Mouse (Mus musculus) liver, postnatal 0 days (tissue): ENCODE measurements around the gene Gm10644. TPM values are rescaled to one million over a fixed set of nuclear protein-coding genes. Genes with fewer than 3 reads are reported as not detected.
A peak's percentile ranks its signal among the peaks of the same experiment; 100 is the strongest.

Experiments used
- ATAC-seq: fragments of 200-750 bp; cut with Nextera tagmentation; 2 replicates; pipeline ENCODE4 v1.8.0; 2017; ENCODE audit warnings: mild to moderate bottlenecking, moderate library complexity
- DNase-seq: peaks from one replicate; pipeline ENCODE4 v3.0.0-alpha.2; 2016
- H3K27ac ChIP-seq: fragments of 300-500 bp; sonication (generic); 2 replicates; pipeline ENCODE4 v1.5.1; 2014; ENCODE audit warnings: antibody characterized with exemption, moderate library complexity, mild to moderate bottlenecking, low read depth
- H3K27me3 ChIP-seq: fragments of 300-500 bp; sonication (generic); 2 replicates; pipeline ENCODE4 v1.6.1; 2014; ENCODE audit warnings: low read length, control low read depth, mixed read lengths; ENCODE audit not compliant: insufficient read depth
- H3K36me3 ChIP-seq: fragments of 300-500 bp; sonication (generic); replicated peaks from 2 replicates; pipeline ENCODE4 v1.6.1; 2014; ENCODE audit warnings: mild to moderate bottlenecking, control low read depth, low read length, moderate library complexity, mixed read lengths; ENCODE audit not compliant: insufficient read depth
- H3K4me1 ChIP-seq: fragments of 300-500 bp; sonication (generic); 2 replicates; pipeline ENCODE4 v1.6.1; 2014; ENCODE audit warnings: antibody characterized with exemption, mild to moderate bottlenecking, control low read depth; ENCODE audit not compliant: insufficient read depth
- H3K4me2 ChIP-seq: fragments of 300-500 bp; sonication (generic); 2 replicates; pipeline ENCODE4 v1.6.1; 2014; ENCODE audit warnings: low read depth, mild to moderate bottlenecking, low read length, moderate library complexity, mixed read lengths
- H3K4me3 ChIP-seq: fragments of 300-500 bp; sonication (generic); 2 replicates; pipeline ENCODE4 v1.5.1; 2014; ENCODE audit warnings: low read depth, low read length
- H3K9ac ChIP-seq: fragments of 300-500 bp; sonication (generic); replicated peaks from 2 replicates; pipeline ENCODE4 v1.6.1; 2014; ENCODE audit warnings: mild to moderate bottlenecking, moderate library complexity
- H3K9me3 ChIP-seq: fragments of 300-500 bp; sonication (generic); 2 replicates; pipeline ENCODE4 v1.6.1; 2016; ENCODE audit warnings: mild to moderate bottlenecking, control low read depth, low read length, mixed read lengths
- CTCF ChIP-seq: sonication (generic); IDR thresholded peaks from 2 replicates; pipeline ENCODE4 v1.5.1; 2016; ENCODE audit warnings: antibody characterized with exemption, low read depth
- EP300 ChIP-seq: IDR thresholded peaks from 2 replicates; pipeline ENCODE4 v1.6.1; 2016; ENCODE audit warnings: antibody characterized with exemption, low read depth, mild to moderate bottlenecking
- WGBS: fragments of 180-500 bp; shearing (Covaris S2); extraction: QIAGEN DNeasy Blood & Tissue Kit; methylation state at CpG from one replicate; pipeline ENCODE4 v1.1.7; 2014; ENCODE audit not compliant: insufficient replicate concordance; 5-methylcytosine and 5-hydroxymethylcytosine counted together
- polyA plus RNA-seq: library from polyadenylated mRNA; unstranded; fragments of >200 nt; fragmentation: Nextera tagmentation; extraction: Ambion mirVana; gene quantifications from 2 replicates; pipeline ENCODE4 v1.2.1, GENCODE M21; 2015

Gene Gm10644
- polyA plus RNA-seq, 1 experiment from 2014 or later = 0.29 TPM

- H3K4me2 ChIP-seq = no peak overlapping the region
- no peak overlapping the region for H3K4me3 ChIP-seq
- no peaks in the 10 kb centered on the region for H3K27me3 ChIP-seq
- no peak overlapping the region for H3K9ac ChIP-seq
- 51% methylated on average over 3 of the region's 3 CpGs for WGBS
- TF ChIP-seq EP300 (no peak), CTCF (no peak)
- peaks cover 6% of the 10 kb centered on the region; the same call in 1 of the 2 replicates for H3K4me1 ChIP-seq
- no peak overlapping the region for H3K27ac ChIP-seq
- ATAC-seq (no peak), DNase-seq (no peak)
- no peaks in the 10 kb centered on the region for H3K36me3 ChIP-seq
- H3K9me3 ChIP-seq = no peaks in the 10 kb centered on the region
Observed at GRCm38 (mm10) chr8:83914232-83914631, 40.8 kb downstream of the Gm10644 start.

- TF ChIP-seq EP300 (no peak), CTCF (no peak)
- Histone ChIP-seq H3K36me3 (no peaks in the 10 kb centered on the region), H3K4me3 (no peak overlapping the region), H3K9ac (no peak overlapping the region), H3K27me3 (no peaks in the 10 kb centered on the region), H3K4me2 (no peak overlapping the region), H3K27ac (no peak overlapping the region), H3K4me1 (peaks cover 6% of the 10 kb centered on the region; the same call in 1 of the 2 replicates), H3K9me3 (no peaks in the 10 kb centered on the region)
- WGBS = 68% methylated on average over 5 of the region's 5 CpGs
- ATAC-seq (no peak), DNase-seq (no peak)
Observed at GRCm38 (mm10) chr8:83911809-83912731, 42.9 kb downstream of the Gm10644 start.

- no peaks in the 10 kb centered on the region for H3K9me3 ChIP-seq
- no peak for ATAC-seq
- H3K4me1 ChIP-seq = peaks cover 3% of the 10 kb centered on the region; the same call in 1 of the 2 replicates
- TF ChIP-seq EP300 (no peak), CTCF (no peak)
- no peak overlapping the region for H3K9ac ChIP-seq
- no peak overlapping the region for H3K4me2 ChIP-seq
- H3K36me3 ChIP-seq = no peaks in the 10 kb centered on the region
- no peak overlapping the region for H3K4me3 ChIP-seq
- 66% methylated on average over 7 of the region's 8 CpGs for WGBS
- H3K27me3 ChIP-seq = no peaks in the 10 kb centered on the region
- no peak overlapping the region for H3K27ac ChIP-seq
- DNase-seq = no peak
Observed at GRCm38 (mm10) chr8:83909311-83909710, 45.7 kb downstream of the Gm10644 start.

GRCm38 (mm10) chr8:83908583-83908982 lies 46.4 kb downstream of the Gm10644 start:
- ATAC-seq = no peak
- WGBS = 56% methylated on average over 6 of the region's 6 CpGs

DNA sequence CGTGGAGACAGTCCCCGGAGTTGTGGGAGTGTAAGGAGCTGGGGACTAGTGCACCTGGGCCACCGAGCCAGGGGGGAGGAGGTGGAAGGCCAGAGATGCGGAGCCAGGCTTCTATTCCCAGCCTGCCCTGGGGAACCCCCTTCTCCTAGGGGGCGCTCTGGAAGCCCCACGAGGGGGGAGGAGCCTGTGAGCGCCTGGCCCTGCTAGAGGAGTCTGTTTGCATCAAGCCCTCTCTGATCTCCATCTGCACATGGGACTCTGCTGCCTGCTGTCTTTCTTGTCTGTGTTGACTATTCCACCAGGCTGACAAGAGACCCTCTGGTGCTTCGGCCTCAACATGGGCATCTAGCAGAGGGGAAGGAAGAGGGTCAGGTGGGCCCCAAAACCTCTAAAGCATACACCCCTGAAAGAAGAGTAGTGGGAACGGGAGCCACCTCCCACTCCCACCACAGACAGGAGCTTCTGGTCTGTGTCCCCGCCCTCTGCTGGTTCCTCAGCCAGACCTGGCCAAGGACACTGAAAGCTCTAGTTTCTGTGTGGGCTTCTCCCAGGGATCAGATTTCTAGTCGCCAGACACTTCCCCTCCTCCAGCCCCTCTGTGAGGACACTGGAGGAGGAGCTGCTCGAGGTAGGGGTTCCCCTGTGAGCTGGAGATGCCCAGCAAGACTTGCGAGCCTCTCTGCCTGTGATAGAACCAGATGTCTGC lies 51.9 kb downstream of the Gm10644 start:
- Histone ChIP-seq H3K27ac (no peak overlapping the region), H3K27me3 (peaks cover 24% of the 10 kb centered on the region), H3K4me2 (no peak overlapping the region), H3K36me3 (no peaks in the 10 kb centered on the region), H3K4me1 (peaks cover 13% of the 10 kb centered on the region), H3K4me3 (no peak overlapping the region), H3K9me3 (no peaks in the 10 kb centered on the region), H3K9ac (no peak overlapping the region)
- ATAC-seq = no peak
- TF ChIP-seq EP300 (no peak), CTCF (0 out of 2 replicates have a peak, but pooled peaks have one; percentile 7)
- no peak for DNase-seq
- WGBS = 41% methylated on average over 12 of the region's 13 CpGs

More at GRCm38 (mm10) chr8:83908583-83908982, 46.4 kb downstream of the Gm10644 start:
- no peaks in the 10 kb centered on the region for H3K36me3 ChIP-seq
- H3K27ac ChIP-seq = no peak overlapping the region
- TF ChIP-seq EP300 (no peak), CTCF (no peak)
- no peaks in the 10 kb centered on the region for H3K9me3 ChIP-seq
- H3K4me3 ChIP-seq = no peak overlapping the region
- peaks cover 3% of the 10 kb centered on the region; the same call in 1 of the 2 replicates for H3K4me1 ChIP-seq
- no peak overlapping the region for H3K4me2 ChIP-seq
- H3K27me3 ChIP-seq = no peaks in the 10 kb centered on the region
- no peak for DNase-seq
- H3K9ac ChIP-seq = no peak overlapping the region
